Mouse (Mus musculus) gonadal fat pad, adult 2 months (tissue): Measurements from ENCODE around the gene Clic6. TPM values are rescaled to one million over a fixed set of nuclear protein-coding genes. Genes with fewer than 3 reads are reported as not detected.

Experiments
- DNase-seq: peaks from one replicate; pipeline ENCODE4 v3.0.0-alpha.2; 2012; ENCODE audit warnings: low read depth
- polyA plus RNA-seq: library from polyadenylated mRNA; depleted of rRNA; stranded (reverse); fragments of >200 nt; gene quantifications from 2 replicates; pipeline ENCODE4 v1.2.3, GENCODE M21; 2012; rRNA removed

Clic6 gene
- 3.2 and 4.6 TPM in 2 replicates for polyA plus RNA-seq

DNA sequence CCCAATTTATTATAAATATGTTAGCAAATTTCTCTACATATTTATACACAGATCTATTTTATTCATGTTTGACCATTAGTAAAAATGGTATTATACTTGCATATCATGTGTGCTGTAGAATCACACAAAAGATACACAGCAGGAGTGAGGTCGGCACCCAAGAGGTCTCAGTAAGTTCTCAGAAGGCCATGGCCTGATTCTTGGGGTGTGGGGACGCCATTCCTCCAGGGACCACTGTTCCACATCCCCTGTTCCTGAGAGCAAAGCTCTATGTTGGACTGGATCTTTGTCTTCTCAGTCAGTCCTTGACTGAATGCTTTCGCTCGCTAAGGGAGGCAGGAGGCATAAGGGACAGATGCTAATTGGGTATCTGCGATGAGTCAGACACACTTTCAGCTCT, at the start of gene Clic6:
Gene Clic6 (plus strand): TSS at position 301 of the 400 bp plus-strand sequence.
- no peak for DNase-seq

DNA sequence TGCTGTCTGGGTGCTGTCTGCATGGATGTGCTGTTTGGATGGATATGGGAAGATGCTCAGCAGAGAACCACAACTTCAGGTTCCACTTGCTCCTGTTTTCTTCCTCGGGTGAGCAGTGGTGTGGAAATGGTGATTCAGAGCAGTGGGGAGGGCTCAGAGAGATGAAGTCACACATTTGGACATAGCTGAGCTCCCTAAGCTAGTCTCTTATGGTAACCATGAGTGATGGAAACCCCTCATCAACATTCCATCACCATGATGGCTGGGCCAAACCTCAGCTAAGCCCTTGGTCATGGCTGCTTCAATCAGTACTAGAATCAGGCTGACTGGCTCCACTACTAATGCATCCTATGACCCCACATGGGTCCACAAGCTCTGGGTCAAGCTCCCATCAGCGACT, 45.8 kb upstream of the Clic6 start:
- no peak for DNase-seq

DNA sequence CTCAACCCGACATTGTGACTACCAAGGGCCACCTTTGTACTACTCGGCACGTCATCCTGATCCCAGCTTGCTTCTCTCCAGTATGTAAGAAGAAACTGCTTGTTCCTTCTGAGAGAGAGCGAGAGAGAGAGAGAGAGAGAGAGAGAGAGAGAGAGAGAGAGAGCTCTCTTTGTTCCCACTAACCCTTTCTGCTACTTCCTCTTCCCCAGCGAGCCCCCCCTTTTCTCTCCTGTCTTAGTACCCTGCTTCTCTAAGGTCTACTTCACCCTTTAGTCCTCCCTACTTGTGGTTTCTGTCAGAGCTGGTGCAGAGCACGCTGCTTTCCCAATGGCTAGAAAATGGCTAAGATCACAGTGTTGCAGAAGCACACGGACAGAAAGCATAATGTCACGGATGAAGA, 45.3 kb upstream of the Clic6 start:
- no peak for DNase-seq

DNA sequence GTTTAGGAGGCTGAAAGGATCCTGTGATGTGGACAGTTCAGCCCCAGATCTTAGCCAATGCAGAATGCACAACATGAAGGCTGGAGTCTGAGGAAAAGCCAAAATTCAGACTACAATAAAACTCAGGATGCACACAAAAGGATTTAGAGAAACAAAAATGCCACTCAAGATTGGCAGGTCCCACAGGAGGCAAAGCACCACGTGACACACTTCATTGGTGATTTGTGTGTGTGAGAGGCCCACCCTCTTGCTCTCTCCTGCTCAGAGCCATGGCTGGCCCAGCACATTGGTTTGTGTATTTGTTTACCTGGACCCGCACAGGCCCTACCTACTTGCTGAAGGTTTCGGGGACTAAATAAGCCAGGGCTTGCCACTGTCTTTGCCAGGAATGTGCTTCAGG, 44.3 kb upstream of the Clic6 start:
- no peak for DNase-seq

DNA sequence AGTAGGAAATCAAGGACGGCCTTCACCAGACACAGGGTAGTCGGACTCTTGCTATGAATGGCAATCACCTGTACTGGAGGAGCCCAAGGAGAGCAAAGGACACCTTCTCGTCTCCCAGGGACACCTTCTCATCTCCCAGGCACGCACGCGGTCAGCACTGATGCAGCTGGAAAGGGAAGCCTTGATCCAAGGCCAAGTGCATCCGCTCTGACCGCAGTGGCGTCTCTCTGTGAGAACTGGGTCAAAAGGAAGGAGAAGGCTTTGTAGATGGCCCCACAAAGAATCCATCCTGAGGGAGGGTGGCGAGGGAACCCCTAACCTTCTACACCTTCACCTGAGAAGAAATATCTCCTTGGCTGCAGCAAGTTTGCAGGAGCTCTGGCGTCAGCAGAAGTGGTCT, 43.4 kb upstream of the Clic6 start:
- DNase-seq: no peak

DNA sequence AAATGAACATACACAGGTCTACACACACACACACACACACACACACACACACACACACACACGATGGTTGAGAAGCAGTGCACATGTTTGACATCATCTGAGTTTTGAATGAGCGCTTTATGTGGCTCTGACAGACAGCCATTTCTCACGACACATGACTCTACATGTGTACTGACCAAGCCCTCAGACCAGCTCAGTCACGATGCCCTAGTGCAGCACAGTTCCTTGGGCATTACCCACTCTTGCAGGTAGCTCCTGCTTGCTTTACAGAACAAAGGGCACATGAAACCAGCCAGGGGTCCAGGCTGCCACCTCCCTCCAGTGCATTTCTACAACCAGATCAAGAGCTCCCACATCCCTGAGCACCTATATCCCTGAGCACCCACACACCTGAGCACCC, 42.6 kb upstream of the Clic6 start:
- no peak for DNase-seq

DNA sequence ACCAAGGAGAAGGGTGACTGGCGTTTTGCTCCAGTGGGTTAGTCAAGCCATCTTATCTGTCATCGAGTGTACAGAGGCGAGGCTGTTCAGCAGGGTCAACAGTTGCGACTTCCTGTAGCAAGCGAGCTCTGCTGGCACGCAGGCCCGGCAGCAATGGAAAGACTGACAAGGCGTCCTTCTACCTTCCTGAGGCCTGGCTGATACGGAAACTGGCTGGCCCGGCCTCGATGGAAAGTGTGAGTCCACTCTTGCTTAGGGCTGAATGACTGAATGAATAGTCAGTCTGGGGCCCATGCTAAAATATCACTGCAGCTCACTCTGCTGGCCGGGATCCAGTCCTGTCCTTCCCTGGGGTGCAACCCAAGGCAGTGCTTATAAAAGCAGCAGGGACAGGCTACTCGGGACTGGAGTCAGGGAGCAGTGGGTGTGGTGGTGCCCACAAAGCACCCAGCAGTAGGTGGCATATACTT, 41.9 kb upstream of the Clic6 start:
- DNase-seq: no peak

DNA sequence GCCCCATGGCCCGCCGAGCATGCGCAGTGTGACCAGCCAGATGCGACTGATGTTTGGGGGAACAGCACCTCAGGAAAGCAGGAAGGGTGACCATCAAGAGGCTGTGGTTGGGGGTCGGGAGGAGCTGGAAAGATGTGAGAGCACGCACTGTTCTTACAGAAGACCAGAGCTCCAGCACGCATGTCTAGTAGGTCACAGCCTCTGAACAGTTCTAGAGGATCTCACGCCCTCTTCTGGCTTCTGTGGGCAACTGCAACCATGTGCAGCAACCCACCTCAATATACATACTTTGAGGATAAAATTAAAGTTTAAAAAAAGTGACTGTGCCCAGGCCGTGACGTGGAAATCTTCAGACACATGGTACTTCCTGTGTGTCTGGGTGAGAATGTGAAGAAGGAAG, 40.2 kb upstream of the Clic6 start:
- DNase-seq: no peak

DNA sequence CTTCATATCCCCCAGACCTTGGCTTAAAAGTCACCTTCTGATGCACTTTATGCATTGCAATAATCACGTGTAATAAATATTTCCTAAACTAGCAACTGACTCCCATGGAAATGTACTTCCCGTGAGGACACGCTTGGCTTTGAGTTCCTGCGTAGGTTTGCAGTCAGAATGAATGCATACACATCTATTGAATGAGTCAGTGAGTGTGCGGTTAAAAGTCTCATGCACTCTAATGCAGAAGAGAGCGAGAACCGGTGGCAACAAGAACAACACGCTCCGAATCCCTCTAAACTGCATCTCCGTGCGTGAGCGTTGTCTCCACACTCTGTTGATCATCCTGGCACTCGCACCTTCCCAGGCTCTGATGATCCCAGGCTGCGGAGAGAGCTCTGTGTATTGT, 36.5 kb upstream of the Clic6 start:
- no peak for DNase-seq

DNA sequence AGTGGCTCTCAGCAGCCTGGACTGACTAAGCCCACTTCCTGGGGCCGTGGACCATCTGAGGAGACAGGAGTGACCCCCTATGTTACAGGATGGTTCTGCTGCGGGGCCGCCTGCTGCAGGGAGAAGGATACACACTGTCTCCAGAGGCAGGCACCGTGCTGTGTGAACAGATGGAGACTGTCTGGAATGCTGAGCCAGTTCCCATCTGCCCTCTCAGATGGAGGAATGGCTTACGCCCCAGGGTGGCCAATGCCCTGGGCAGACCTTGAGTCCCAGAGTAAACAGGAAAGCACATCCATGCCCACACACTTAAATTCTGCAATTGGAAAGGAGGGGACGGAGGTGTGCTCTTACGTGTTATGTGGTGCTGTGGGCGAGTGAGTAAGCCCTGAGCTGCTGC, 35.2 kb upstream of the Clic6 start:
- DNase-seq: no peak

DNA sequence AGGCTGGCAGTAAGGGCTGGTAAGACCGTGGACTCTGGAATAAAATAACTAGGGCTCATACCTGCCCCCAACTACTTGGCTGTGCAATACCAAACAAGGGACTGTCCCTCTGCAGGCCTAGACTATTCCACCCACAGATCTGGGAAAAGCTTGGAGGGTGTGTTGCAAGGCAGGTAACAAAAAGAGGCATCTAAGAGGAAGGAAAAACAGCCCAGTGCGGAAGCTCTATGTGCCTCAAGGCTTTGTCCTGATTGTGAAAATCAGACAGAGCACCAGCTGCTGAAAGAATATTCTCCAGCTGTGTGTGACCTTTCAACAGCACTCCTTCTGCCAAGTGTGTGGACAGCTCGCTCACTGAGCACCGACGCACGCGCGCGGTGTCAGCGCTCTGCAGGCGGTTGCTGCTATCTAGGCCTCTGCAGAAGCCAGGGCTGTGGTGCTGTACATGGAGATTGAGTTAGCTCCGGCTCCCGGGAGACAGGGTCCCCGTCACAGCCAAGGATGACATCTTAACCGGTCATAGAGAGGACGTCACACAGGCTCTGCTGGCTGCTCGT, 33.9 kb upstream of the Clic6 start:
- DNase-seq: peak; percentile 97

DNA sequence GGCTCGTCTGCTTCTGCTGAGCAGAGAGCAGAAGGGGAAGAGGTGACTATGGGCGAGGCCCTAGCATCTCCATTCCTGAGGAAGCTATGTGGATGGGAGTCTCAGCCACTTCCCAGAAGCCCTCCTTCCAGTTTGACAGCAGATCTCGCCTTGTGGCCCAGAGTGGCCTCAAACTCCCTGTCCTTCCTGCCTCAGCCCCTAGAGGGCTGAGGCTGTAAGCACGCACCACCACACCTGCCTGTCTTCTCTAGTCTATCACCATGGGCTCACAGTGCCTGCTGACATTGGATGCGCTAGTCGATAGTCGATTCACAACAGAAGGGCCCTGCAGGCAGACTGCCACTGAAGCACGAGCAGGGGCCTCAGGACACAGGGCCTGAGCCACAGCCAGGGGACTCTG, 32.9 kb upstream of the Clic6 start:
- no peak for DNase-seq

DNA sequence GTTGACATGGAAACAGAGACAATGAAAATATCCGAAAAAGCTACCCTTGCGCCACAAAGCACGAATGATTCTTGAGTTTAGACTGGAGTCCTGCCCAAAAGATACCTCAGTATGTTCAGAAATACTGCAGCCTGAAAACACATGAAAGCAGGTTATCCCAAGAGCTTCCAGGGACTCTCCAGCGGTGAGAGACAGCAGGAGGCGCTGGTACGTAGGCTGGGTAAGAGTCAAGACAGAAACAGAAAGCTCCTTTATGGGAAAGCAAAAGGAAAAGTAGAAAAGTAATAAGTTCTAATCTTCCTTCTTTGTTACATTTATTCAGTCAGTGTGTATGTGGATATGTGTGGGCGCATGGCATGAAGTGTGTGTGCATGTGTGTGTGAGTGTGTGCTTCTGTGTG, 31.5 kb upstream of the Clic6 start:
- DNase-seq: no peak

DNA sequence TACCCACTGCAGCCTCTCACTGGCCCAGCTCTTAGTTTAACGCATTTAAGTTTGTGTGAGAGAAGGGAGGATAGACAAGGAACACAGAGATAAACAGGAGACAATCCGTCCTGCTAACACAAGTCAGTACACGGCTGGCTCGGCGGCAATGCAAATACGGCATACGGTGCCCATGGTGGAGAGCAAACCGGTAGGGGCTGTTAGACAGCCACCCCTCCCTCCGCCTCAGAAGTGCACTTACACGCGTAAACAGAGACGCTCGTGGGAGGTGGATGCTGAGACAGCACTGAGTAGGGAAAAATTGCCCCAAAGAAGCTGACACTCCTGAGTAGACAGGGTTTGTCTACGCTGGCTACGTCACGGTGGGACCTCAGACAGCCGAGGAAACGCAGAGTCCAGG, 31.0 kb upstream of the Clic6 start:
- no peak for DNase-seq

DNA sequence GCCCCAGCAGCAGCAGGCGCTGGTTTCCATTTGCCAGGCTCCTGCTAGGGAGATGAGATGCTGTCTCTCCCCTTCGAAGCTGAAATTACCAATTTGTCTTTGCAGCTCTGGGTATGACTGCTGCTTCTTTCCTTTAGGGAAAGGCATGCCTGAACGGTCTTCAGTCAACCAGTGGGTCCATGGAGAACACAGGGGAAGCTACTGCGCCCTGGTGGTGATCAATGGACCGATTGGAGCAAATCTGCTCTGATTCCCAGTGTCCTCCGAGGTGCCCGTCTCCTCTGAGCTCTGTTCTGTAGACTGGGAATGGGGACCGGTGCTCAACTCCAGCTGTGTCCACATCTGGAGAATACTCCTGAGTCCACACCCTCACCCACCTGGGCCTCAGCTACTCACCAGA, 30.0 kb upstream of the Clic6 start:
- DNase-seq: no peak

DNA sequence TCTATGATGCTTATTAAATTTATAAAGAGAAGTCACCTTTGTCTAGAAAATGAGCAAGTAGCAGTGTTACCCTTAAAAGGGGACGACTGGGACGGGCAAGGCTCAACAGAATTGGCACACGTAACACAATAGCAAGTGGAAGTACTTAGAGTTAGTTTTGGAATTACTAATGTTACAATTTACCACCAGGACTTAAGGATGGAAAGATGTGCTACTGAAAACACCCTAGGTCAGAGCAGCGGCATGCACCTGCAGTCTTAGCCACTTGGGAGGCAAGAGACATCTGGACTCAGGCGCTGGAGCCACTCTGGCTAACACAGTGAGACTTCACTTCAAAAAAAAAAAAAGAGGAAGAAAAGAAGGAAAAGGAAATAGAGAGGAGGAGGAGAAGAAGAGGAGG, 29.6 kb upstream of the Clic6 start:
- DNase-seq: no peak

DNA sequence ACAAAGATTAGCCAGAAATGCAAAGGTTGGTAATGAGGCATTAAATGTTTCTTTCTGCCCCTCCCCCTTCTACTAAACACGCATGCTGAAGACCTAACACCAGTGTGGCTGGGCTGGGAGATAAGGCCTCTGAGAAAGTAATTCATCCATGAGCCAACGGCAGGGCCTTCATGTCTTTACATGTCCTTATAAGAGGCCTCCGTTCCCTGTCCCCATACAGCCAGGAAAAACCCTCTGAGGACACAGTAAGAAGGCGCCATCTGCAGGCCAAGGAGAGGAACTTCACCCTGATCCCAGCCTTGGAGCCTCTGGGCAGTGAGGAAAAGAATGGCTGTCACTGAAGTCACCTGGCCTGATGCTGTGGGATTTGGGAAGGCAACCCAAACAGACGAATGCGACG, 27.9 kb upstream of the Clic6 start:
- DNase-seq: no peak

DNA sequence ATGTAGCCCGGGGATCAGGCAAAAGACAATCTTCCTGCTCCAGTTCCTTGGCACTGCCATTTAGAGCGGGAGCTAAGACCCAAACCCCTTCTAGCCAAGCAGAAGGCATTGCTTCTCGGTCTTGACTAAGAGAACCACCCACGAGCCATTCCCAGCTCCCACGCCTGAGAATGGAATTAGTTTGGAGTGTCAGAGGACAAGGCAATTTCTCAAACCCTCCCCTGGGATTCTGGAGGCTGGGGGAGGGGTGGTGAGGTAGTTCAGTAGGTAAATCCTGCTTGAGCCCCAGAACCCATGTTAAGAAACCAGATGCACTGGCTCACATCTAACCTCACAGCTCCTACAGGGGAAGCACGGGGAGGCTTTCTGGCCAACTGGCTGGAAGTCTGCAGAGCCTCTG, 24.1 kb upstream of the Clic6 start:
- no peak for DNase-seq

DNA sequence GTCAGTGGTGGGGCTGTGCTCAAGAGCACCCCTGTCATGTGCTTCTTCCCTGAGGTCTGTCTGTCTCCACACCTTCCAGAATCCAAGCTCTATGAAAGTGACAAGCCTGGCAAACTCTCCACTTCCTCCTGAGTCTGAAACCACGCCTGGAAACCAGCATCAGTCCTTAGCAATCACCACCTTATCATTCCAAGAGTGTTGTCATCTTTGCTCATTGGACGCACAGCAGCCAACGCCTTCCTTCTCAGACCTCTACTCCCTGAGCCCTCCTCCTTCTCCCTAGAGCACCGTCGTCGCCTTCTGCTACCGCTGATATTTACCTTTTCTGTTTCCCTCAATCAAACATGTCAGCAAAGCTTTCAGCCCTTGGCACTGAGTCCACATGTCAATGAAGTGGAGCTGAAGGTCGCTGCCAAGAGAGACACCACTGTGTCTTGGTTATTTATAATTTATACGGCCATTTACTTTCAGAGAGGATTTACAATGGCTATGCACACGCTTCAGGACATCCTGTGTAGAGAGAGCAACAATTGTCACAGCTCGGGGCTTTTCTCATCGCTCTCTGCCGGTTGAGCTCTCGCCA, 21.1 kb upstream of the Clic6 start:
- DNase-seq: no peak

DNA sequence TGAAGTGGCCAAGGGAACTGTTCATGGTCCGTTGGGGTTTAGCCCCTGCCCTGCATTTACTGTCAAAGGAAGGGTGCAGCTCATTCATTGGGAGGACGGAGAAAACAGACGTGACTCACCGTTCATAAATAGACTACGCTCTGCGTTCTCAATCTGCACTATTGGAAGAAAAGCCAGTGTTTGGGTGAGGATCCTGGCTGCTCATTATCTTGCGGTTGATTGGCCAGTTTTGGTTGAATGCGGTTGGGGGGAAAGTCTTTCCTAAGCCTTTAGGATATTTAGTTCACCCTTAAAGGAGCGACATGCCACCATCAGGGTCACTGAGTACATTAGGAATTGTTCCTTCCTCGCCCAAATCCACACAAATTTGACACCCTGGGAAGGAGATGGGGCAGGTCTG, 20.3 kb upstream of the Clic6 start:
- no peak for DNase-seq

DNA sequence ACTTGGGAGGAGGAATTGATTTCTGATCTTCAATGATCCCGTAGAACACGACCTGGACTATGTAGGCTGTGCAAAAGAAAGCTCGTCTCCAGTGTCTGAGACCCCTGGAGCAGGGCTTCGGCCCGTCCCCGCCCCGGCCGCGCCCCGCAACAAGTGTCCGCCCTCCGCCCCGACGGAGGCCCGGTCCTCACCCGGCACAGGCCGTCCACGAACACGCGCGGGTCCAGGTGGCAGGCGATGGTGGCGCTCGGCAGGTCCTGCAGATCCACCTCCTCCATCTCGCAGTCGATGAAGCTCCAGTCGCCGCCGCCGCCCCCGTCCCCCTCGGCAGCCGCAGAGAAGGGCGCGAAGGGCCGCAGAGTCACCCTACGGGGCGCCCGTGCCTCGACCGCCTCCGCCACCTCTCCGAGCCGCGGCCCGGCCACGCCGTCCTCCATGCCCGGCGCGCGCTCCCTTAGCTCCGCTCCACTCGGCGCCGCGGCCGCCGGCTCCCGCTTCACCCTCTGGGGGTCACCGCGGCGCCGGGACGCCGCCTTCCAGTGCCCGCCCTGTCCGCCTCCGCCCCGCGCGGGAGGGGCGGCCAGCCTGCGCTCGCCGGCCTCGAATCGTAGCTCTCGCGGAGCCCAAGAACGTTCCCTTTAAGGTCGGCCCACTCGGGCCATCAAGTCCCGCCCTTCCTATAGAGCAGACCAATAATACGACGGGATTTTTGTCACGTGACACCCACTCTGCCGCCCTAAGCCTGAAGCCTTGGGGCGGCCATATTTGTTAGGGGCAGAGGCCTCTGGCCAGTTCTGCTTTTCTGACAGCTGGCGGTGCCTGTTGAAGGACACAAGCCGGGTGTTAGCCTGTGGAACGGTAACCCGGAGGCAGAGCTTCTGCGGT, 19.7 kb upstream of the Clic6 start:
- DNase-seq: peak; percentile 89

DNA sequence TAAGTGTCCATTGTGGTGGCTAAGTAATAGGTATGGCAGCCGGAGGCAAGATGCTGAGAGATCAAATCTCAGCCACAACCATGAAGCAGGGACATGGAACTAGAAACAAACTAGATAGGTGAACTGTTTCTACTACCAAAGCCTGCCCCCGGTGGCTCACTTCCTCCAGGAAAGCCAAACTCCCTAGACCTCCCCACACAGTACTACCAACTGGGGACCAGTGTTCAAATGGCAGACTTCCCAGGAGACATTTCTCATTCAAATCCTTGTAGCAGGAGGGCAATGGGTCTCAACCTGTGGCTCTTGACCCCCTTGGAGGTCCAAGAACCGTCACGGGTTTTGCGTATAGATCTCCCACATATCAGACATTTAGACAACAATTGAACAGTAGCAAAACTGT, 18.5 kb upstream of the Clic6 start:
- no peak for DNase-seq

DNA sequence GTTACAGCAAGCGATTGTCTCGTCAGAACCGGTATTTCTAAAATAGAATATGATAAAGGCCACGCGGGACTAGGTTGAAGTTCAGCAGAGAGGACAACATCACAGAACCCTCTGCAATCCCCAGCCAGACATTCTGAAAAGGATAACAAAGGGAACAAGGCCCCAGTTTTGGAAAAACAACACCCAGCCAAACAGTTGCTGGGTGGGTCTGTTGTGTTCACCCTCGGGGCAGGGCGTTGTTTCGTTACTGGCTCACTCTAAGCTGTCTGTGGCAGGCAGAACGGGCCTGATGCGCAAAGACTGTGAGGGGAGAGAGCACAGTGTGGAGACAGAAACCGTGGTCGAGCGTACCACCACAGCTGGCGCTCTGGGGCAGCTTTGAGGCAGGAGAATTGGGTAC, 17.1 kb upstream of the Clic6 start:
- DNase-seq: no peak
